Mouse (Mus musculus): ENCODE data around the gene Gpr108. TPM values are rescaled to one million over a fixed set of nuclear protein-coding genes. Genes with fewer than 3 reads are reported as not detected.
A peak's percentile ranks its signal among the peaks of the same experiment; 100 is the strongest.

Gene Gpr108
- polyA plus RNA-seq (2016; fragmentation: Nextera tagmentation; extraction: Ambion mirVana) = 28.8 and 31.9 TPM in 2 replicates

DNA sequence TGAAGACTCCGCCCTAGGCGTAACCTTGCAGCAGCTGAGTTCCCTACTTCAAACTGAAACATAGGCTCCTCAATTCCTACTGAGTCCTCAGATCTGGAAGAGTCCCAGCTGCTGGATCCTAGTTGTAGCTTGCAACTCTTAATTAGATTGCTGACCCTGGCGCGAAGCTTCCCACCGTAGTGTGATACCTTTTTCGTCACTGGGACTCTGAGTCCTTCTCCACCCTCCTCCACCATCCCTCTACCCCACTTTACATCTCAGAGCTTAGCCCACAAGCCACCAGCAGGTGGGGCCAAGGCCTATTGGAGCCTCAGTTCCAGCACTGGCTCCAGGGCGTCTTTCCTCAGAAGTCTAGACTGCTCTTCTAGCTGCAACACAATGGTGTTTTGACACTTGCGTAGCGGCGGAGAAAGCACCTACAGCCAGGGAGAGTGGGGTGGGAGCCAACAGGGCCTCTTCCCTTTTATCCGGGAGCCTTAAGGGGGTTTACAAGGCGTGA, at the start of gene Gpr108:
Gpr108 (minus strand) TSS at position 246 of the 499 bp plus-strand sequence.
- Histone ChIP-seq H3K4me3 (peak within 1 kb of the TSS; percentile 72), H3K9ac (peak within 1 kb of the TSS; percentile 68), H3K27ac (peak within 1 kb of the TSS; percentile 94), H3K4me1 (peaks cover 24% of the 10 kb centered on the region), H3K27me3 (no peaks in the 10 kb centered on the region), H3K36me3 (0 out of 2 replicates have a peak, but pooled peaks cover 7% of the 10 kb centered on the region), H3K9me3 (no peaks in the 10 kb centered on the region), H3K4me2 (replicated peaks) (peak within 1 kb of the TSS; percentile 93)
- under 1% methylated on average over 12 of the region's 12 CpGs for WGBS
- ATAC-seq (ENCODE audit: insufficient number of reproducible peaks, insufficient read depth, low FRiP score, low TSS enrichment) = peak; percentile 53

DNA sequence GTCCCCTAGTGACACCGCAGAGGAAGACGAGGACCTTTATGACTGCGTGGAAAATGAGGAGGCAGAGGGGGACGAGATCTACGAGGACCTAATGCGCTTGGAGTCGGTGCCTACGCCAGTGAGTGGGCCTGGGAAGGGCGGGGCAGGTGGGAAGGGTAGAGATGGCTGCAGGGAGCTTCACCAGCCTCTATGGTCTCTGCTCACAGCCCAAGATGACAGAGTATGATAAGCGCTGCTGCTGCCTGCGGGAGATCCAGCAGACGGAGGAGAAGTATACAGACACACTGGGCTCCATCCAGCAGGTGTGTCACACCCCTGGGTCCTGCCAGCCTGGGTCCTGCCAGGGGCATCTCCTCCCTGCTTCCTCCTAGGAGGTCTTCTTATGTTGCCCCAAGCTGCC, 48.8 kb upstream of the Gpr108 start:
- Histone ChIP-seq H3K9ac (no peak overlapping the region), H3K4me1 (no peaks in the 10 kb centered on the region), H3K27me3 (no peaks in the 10 kb centered on the region), H3K36me3 (no peaks in the 10 kb centered on the region), H3K4me3 (no peak overlapping the region), H3K27ac (no peak overlapping the region), H3K4me2 (replicated peaks) (no peak overlapping the region), H3K9me3 (no peaks in the 10 kb centered on the region)
- 86% methylated on average over 12 of the region's 12 CpGs for WGBS
- no peak for ATAC-seq (ENCODE audit: insufficient number of reproducible peaks, insufficient read depth, low FRiP score, low TSS enrichment)

DNA sequence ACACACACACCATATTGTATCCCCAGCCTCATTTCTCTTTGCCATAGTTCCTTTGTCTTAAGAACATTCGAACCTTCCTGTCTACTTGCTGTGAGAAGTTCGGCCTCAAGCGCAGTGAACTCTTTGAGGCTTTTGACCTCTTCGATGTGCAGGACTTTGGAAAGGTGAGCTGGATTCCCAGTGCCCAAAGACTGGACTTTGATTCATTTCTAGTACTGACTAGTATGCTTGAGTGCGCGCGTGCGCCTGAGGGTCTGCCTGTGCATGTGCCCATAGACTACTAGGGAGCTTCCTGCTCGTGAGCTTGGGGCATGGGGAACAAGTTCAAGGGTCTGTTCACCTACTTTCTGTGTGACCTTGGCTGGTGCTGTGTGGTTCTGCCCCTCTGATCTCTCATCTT, 47.7 kb upstream of the Gpr108 start:
- no peak overlapping the region for H3K9ac ChIP-seq
- H3K27me3 ChIP-seq = no peaks in the 10 kb centered on the region
- H3K9me3 ChIP-seq = no peaks in the 10 kb centered on the region
- H3K4me3 ChIP-seq = no peak overlapping the region
- H3K27ac ChIP-seq = no peak overlapping the region
- ATAC-seq (ENCODE audit: insufficient number of reproducible peaks, insufficient read depth, low FRiP score, low TSS enrichment) = no peak
- H3K4me1 ChIP-seq = no peaks in the 10 kb centered on the region
- 90% methylated on average over 9 of the region's 9 CpGs for WGBS
- H3K36me3 ChIP-seq = no peaks in the 10 kb centered on the region
- no peak overlapping the region for H3K4me2 ChIP-seq (replicated peaks)

DNA sequence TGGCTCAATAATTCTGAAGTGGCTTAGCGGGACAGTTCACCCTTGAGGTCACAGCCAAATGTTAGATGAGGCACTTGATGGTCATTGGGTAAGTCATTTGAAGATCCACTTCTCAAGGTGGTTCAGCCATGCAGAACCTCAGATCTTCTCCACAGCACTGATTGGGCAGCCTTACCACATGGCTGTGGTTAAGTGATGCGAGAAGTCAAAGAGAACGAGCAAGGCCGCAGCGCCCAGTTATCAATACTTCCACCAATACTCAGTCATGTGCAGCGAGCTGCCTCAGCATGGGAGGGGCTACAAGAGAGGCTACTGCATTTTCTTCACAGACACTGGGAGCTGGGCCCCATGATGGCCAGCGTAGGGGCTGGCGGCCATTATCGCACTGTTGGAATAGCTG, 44.7 kb upstream of the Gpr108 start:
- H3K4me3 ChIP-seq = no peak overlapping the region
- WGBS = 91% methylated on average over 9 of the region's 9 CpGs
- ATAC-seq (ENCODE audit: insufficient number of reproducible peaks, insufficient read depth, low FRiP score, low TSS enrichment) = no peak
- no peak overlapping the region for H3K27ac ChIP-seq
- no peak overlapping the region for H3K9ac ChIP-seq
- no peaks in the 10 kb centered on the region for H3K27me3 ChIP-seq
- H3K36me3 ChIP-seq = no peaks in the 10 kb centered on the region
- no peaks in the 10 kb centered on the region for H3K9me3 ChIP-seq
- no peak overlapping the region for H3K4me2 ChIP-seq (replicated peaks)
- H3K4me1 ChIP-seq = no peaks in the 10 kb centered on the region

DNA sequence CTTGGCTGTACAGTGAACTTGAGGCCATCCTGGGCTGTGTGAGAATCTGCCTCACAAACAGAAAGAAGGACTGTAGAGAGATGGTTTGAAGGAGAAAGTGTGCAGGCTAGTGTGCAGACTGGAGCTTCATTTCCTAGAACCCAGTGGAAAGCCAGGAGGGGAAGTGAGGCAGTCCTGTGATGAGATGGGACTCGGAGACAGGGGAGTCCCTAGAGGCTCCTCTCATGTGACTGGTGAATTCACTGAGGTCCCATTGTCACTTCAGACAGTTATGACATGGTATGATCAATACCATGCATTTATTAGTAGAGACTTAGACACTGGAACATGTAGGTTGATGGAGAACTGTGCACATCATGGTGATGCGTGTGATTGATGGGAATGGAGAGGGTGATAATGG, 44.1 kb upstream of the Gpr108 start:
- 88% methylated on average over 2 of the region's 2 CpGs for WGBS
- no peak for ATAC-seq (ENCODE audit: insufficient number of reproducible peaks, insufficient read depth, low FRiP score, low TSS enrichment)
- H3K36me3 ChIP-seq = no peaks in the 10 kb centered on the region
- H3K4me1 ChIP-seq = no peaks in the 10 kb centered on the region
- no peaks in the 10 kb centered on the region for H3K9me3 ChIP-seq
- no peak overlapping the region for H3K4me3 ChIP-seq
- no peak overlapping the region for H3K9ac ChIP-seq
- H3K27me3 ChIP-seq = no peaks in the 10 kb centered on the region
- no peak overlapping the region for H3K4me2 ChIP-seq (replicated peaks)
- H3K27ac ChIP-seq = no peak overlapping the region

DNA sequence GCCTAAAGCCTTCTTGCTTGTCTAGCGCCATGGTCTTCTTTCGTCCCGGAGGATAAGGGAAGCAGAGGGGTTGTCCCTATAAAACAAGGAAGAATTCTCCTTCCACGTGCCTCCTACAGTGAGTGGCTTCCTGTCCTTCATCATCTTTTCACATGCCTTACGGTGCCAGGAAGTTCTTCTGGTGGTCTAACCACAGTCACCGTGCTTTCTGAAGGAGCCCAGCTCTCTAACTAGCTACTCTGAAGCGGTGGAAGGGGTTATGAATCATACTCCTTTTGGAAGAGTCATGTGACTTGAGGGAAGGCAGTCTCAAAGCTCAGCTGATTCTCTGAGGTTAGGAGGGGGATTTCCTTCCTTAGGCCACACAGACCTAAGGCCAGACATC, 42.4 kb upstream of the Gpr108 start:
- 86% methylated on average over 7 of the region's 7 CpGs for WGBS
- no peak overlapping the region for H3K9ac ChIP-seq
- no peak overlapping the region for H3K4me2 ChIP-seq (replicated peaks)
- H3K4me1 ChIP-seq = no peaks in the 10 kb centered on the region
- H3K36me3 ChIP-seq = no peaks in the 10 kb centered on the region
- H3K4me3 ChIP-seq = no peak overlapping the region
- H3K9me3 ChIP-seq = no peaks in the 10 kb centered on the region
- H3K27ac ChIP-seq = no peak overlapping the region
- ATAC-seq (ENCODE audit: insufficient number of reproducible peaks, insufficient read depth, low FRiP score, low TSS enrichment) = no peak
- no peaks in the 10 kb centered on the region for H3K27me3 ChIP-seq

DNA sequence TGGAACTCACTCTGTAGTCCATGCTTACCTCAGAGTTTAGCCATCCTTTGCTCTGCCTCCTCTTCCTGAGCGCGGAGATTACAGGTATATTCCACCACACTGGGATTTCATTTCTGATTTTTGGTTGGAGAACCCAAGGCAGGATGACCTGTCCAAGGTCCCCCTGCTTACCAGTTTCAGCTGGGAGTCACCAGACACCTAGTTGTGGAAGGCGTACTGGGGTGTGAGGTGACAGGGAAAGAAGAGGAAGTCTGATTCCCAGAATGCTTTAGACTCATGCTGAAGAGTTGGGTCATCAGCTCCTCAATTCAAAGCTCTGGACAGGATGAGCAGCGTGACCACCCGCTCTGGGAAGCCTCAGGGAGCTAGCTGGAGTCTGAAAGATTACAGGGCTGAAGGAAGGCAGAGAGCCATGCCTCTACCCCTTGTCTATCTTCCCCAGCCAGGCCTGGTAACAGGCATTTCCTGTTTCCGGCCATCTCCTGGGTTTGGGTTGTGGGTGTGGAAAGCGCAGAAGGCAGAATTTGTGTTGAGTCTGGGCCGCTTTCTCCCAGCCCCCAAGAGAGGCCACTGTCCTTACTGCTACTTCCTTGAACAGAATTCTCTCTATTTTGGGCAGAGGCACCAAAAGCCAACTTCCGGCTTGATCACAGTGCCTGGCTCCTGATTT, 41.9 kb upstream of the Gpr108 start:
- H3K27me3 ChIP-seq = no peaks in the 10 kb centered on the region
- H3K36me3 ChIP-seq = no peaks in the 10 kb centered on the region
- no peak overlapping the region for H3K4me2 ChIP-seq (replicated peaks)
- H3K4me1 ChIP-seq = no peaks in the 10 kb centered on the region
- no peaks in the 10 kb centered on the region for H3K9me3 ChIP-seq
- no peak for ATAC-seq (ENCODE audit: insufficient number of reproducible peaks, insufficient read depth, low FRiP score, low TSS enrichment)
- 83% methylated on average over 9 of the region's 9 CpGs for WGBS
- no peak overlapping the region for H3K4me3 ChIP-seq
- H3K27ac ChIP-seq = 0 out of 2 replicates have a peak overlapping the region, but pooled peaks have one; percentile 11
- H3K9ac ChIP-seq = no peak overlapping the region

DNA sequence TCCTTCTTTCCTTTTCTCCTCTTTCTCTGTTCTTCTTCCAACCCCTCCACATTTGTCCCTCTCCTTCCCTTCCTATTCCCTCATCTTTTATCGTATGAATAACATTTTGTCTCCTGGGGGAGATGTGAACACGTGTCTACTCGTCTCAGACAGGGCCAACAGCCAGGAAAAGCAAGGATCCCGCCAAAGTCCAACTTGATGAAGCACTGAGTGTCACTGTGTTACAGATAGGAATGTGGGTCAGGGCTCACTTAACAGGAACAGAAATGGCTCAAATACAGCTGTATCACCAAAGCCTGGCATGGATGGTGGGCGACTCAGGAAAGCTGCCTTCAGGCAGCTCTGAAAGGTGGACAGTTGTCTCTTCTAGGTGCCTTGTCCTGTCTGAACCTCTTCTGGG, 41.0 kb upstream of the Gpr108 start:
- Histone ChIP-seq H3K9ac (no peak overlapping the region), H3K27ac (no peak overlapping the region), H3K27me3 (no peaks in the 10 kb centered on the region), H3K36me3 (no peaks in the 10 kb centered on the region), H3K9me3 (no peaks in the 10 kb centered on the region), H3K4me3 (no peak overlapping the region), H3K4me1 (no peaks in the 10 kb centered on the region), H3K4me2 (replicated peaks) (no peak overlapping the region)
- 84% methylated on average over 5 of the region's 5 CpGs for WGBS
- ATAC-seq (ENCODE audit: insufficient number of reproducible peaks, insufficient read depth, low FRiP score, low TSS enrichment) = no peak

DNA sequence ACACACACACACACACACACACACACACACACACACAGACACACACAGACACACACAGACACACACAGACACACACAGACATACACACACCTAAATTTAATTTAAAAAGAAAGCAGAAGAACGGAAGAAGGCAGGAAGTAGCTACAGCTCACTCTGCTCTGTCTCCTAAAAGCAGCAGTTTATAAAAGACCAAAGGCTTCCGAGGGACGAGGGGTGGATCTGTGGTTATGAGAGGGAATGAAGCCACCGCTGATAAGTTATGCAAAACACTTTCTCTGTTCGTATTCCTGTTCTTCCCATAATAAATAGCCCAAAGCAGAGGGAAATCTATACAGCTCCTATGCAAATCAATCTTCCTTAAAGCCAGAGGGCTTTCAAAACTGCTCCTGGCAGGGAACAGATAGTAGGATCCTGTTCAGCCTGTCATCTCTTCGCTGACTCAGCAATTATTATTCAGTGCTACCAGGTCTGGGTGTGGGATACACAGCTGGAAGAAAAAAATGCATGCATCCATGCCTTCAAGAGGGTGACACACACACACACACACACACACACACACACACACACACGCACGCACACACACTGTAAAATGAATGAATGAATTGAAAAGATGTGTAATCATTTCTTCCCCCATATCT, 38.6 kb upstream of the Gpr108 start:
- H3K36me3 ChIP-seq = no peaks in the 10 kb centered on the region
- no peak for ATAC-seq (ENCODE audit: insufficient number of reproducible peaks, insufficient read depth, low FRiP score, low TSS enrichment)
- WGBS = 73% methylated on average over 8 of the region's 8 CpGs

DNA sequence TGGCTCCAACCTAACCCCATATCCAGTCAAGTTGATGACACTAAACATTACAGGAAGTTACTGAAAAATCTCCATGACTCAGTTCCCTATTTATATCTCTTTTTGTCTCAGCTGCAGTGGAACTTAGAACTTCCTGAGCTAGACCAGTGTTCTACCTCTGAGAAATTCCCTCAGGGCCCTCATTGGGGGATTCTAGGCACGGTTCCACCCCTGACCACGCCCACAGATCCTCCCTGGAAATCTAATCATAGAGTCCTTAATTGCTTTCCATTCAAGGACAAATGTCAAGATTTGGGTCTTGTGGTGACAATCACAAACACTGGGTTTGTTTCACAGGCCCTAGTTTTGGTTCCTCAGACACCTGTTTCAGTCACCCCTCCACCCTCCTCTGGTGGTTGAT, 36.8 kb upstream of the Gpr108 start:
- no peak overlapping the region for H3K9ac ChIP-seq
- H3K4me3 ChIP-seq = no peak overlapping the region
- H3K4me1 ChIP-seq = no peaks in the 10 kb centered on the region
- 58% methylated on average over 2 of the region's 2 CpGs for whole genome bisulfite sequencing
- no peak overlapping the region for H3K27ac ChIP-seq
- no peaks in the 10 kb centered on the region for H3K36me3 ChIP-seq
- ATAC-seq (ENCODE audit: insufficient number of reproducible peaks, insufficient read depth, low FRiP score, low TSS enrichment) = no peak
- H3K27me3 ChIP-seq = no peaks in the 10 kb centered on the region
- no peaks in the 10 kb centered on the region for H3K9me3 ChIP-seq
- no peak overlapping the region for H3K4me2 ChIP-seq (replicated peaks)

More for the DNA sequence above, 38.6 kb upstream of the Gpr108 start:
- Histone ChIP-seq H3K4me2 (replicated peaks) (no peak overlapping the region), H3K9ac (no peak overlapping the region), H3K27ac (no peak overlapping the region), H3K4me1 (no peaks in the 10 kb centered on the region), H3K4me3 (no peak overlapping the region), H3K9me3 (no peaks in the 10 kb centered on the region), H3K27me3 (no peaks in the 10 kb centered on the region)

DNA sequence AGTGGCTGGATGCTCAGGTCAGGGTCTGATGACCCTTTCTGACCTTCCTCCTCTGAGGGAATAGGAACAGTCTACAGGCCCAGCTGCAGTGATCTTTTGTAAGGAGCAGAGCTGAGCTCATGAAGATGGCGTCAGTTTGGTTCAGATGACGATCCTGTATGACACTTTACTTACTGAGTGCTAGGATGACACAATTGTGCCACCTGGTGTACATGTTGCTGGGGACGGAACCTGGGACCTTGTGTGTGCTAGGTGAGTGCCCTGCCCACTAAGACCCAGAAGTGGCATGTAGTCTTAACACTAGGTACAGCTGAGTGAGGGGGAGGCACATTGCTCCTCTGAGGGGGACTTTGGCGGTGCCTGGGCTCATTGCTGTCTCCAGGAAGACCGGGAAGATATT, 35.7 kb upstream of the Gpr108 start:
- H3K27me3 ChIP-seq = peaks cover 5% of the 10 kb centered on the region; the same call in 1 of the 2 replicates
- H3K9ac ChIP-seq = no peak overlapping the region
- WGBS = 68% methylated on average over 5 of the region's 5 CpGs
- ATAC-seq (ENCODE audit: insufficient number of reproducible peaks, insufficient read depth, low FRiP score, low TSS enrichment) = no peak
- H3K4me1 ChIP-seq = no peaks in the 10 kb centered on the region
- H3K9me3 ChIP-seq = no peaks in the 10 kb centered on the region
- no peaks in the 10 kb centered on the region for H3K36me3 ChIP-seq
- H3K4me2 ChIP-seq (replicated peaks) = no peak overlapping the region
- no peak overlapping the region for H3K27ac ChIP-seq
- no peak overlapping the region for H3K4me3 ChIP-seq

DNA sequence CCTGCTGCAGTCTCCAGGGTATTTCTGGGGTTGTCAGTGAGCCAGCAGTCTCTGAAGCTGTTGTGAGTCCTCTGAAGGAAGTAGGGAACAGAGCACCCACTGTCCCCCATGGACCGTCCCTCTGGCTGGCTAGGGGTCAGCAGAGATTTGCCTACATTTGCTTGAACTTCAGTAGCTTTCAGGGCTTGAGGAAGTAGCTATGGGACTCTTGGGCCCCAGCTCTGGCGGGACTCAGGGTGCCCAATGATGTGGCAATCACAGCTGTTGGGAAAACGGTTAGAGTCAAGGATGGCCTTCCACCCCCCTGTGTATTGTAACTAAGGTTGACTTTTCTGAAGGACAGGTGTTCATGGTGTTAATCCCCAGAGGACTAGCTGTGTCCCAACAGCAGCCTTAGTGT, 32.2 kb upstream of the Gpr108 start:
- H3K36me3 ChIP-seq = no peaks in the 10 kb centered on the region
- no peak overlapping the region for H3K9ac ChIP-seq
- H3K9me3 ChIP-seq = no peaks in the 10 kb centered on the region
- no peak overlapping the region for H3K4me3 ChIP-seq
- H3K4me2 ChIP-seq (replicated peaks) = no peak overlapping the region
- H3K27ac ChIP-seq = no peak overlapping the region
- no peak for ATAC-seq (ENCODE audit: insufficient number of reproducible peaks, insufficient read depth, low FRiP score, low TSS enrichment)
- peaks cover 19% of the 10 kb centered on the region for H3K27me3 ChIP-seq
- WGBS = 77% methylated on average over 3 of the region's 3 CpGs
- H3K4me1 ChIP-seq = peaks cover 9% of the 10 kb centered on the region; the same call in 1 of the 2 replicates
